Mouse (Mus musculus) monocyte, adult 2 months (primary cell): Measurements from ENCODE around the gene Ddah1.

ENCODE experiments used
- DNase-seq, 2 experiments: peaks; one replicate each; pipeline ENCODE4 v3.0.0; 2022; ENCODE audit warnings: low spot score in 2 of 2, low read depth in 1 of 2

Ddah1 gene

DNA sequence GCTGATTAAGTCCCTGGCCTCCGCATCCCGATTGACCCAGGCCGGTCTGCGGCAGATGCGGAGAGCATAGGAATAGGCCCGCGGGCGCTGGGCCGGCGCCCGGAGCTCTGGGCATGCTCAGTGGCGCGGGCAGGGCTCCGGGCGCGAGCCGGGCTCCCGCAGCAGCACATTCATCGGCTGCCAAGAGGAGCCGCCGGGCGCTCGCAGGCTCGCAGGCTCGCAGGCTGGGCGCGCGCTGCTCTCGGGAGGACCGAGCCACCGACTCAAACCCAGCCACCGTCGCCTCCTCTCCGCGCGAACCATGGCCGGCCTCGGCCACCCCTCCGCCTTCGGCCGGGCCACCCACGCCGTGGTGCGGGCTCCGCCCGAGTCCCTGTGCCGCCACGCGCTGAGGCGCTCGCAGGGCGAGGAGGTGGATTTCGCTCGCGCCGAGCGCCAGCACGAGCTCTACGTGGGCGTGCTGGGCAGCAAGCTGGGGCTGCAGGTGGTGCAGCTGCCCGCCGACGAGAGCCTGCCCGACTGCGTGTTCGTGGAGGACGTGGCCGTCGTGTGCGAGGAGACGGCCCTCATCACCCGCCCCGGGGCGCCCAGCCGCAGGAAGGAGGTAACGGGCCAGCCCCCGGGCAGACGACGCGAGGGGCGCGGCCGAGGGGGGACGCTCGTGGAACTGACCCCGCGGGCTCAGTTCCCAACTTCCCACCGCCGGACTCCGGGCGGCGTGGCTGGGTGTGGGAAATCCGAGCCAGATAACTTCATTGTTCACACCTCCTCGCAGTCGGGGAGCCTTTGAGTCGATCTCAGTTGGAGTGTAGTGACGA is at the start of gene Ddah1:
Ddah1 (plus strand) TSS at position 115 of the 818 bp plus-strand sequence.
- DNase-seq, result no peak

DNA sequence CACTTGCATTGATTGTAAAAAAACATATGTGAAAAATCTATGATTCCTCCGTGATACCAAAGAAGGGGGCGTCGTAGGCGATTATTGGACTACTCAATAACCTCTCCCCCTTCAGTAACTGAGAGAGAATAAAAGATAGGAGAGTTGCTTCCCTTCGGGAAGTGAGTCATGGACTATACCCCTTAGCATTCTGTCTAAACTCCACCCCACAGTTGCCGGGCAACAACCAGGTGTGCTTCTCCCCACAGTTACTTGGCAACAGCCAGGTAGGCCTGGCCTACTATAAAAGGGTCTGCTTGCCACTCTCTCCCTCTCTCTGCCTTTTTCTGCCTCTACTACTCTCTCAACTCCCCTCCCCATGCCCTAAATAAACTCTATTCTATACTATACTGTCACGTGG is 42.6 kb upstream of the Ddah1 start:
- DNase-seq, result no peak

- DNase-seq, result no peak
Measured at GRCm38 (mm10) chr3:145719660-145720059, 38.8 kb upstream of the Ddah1 start.

DNA sequence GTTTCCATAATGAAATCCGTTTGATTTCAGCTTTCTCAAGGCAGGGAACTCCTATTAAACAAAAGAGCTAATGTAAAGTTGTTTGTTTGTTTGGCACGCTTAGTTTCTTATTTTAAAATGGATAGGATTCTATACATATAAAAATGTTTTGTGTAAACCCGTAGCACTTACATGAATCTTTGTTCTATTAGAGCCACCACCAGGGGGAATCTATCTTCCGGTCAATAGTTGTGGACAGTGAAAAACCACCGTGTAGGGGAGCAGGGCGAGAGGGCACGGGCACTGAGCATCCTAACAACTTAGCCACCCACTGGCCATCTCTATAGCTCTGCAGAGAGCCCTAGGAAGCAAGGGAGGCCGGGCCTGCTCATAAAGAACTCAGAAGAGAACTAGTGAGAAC is 33.4 kb upstream of the Ddah1 start:
- DNase-seq, result no peak

- no peak for DNase-seq
Measured at GRCm38 (mm10) chr3:145728336-145728735, 30.1 kb upstream of the Ddah1 start.

- DNase-seq, result no peak
Measured at GRCm38 (mm10) chr3:145729531-145729930, 28.9 kb upstream of the Ddah1 start.

DNA sequence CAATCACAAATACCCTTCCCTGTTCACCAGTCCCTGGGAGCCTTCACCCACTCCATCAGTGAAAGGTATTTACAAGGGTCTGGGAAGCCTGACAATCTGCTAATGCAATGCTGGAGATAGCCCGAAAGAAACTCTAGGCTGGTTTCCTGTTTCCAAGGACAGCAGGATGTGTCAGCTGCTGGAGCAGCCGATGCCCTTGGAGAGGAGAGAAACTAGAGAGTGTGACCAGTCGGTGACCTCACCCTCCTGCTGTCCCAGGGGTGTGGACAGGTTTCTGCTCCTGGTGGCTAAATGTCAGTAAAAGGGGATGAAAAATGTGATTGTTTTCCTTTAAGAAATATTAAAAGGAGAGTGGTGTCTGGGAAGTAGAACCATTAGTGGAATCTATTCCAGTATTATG is 28.4 kb upstream of the Ddah1 start:
- no peak for DNase-seq

- no peak for DNase-seq
Measured at GRCm38 (mm10) chr3:145734857-145735256, 23.6 kb upstream of the Ddah1 start.

- DNase-seq, result no peak
Measured at GRCm38 (mm10) chr3:145736562-145736961, 21.9 kb upstream of the Ddah1 start.

GRCm38 (mm10) chr3:145738662-145739061 is 19.8 kb upstream of the Ddah1 start:
- no peak for DNase-seq

DNA sequence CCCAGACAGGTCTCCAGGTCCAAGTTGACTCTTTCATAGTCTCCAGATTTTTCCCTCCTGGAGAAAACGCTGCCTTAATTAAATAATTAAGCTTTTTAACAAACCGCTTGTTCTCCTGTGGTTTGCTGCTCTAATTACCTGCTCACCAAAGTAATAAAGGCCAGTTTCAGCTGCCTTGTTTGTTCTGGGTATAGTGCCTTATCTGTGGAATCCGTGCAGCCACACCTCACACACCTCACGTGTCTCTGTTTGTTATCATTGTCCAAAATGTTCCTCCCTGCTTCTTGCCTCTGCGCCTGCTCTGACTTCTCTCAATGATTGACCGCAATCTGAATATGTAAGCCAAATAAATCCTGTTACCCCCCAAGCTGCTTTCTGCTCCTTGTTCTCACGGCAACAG is 18.6 kb upstream of the Ddah1 start:
- DNase-seq, result no peak

DNA sequence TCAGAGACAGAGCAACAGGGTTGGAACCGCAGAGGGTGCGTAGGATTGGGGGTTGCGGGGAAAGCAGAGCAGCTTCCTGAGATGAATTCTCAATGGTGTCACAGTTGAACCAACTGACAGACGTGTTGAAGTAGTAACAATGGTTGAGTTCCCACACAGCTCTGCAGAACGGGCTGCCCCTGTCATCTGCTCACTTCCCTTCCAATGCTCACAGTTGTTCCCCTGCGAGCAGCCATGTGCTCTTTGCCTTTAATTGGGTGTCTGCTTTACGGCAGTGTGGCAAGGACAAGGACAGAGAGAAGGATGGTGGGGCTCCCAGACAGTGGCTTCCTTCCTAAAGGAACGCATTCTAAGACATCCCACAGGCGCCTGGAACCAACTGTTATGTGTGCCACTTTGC is 15.4 kb upstream of the Ddah1 start:
- no peak for DNase-seq

- DNase-seq, result no peak
Measured at GRCm38 (mm10) chr3:145743476-145744027, 14.9 kb upstream of the Ddah1 start.

- DNase-seq, result no peak
Measured at GRCm38 (mm10) chr3:145748626-145749025, 9.8 kb upstream of the Ddah1 start.

GRCm38 (mm10) chr3:145756457-145756856 is 2.0 kb upstream of the Ddah1 start:
- DNase-seq, result no peak

DNA sequence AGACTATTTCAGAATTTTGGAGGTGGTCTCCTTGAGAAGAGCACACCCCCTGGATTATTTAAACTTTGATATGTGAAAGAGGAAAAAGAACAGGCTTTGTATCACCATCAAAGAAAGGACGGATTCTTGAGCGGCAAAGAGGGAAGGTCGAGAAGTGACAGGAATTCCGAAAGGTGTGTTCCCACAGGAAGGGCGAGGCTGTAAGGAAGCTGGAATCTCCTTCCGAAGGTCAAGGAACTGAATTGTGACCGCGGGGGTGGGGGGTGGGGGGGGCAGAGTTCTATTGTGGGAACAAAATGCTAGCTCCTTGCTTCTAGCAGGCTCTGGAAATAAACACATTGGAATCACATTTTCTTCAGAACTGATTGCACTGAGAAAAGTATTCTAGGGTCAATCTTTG is 1.3 kb upstream of the Ddah1 start:
- DNase-seq, result no peak

DNA sequence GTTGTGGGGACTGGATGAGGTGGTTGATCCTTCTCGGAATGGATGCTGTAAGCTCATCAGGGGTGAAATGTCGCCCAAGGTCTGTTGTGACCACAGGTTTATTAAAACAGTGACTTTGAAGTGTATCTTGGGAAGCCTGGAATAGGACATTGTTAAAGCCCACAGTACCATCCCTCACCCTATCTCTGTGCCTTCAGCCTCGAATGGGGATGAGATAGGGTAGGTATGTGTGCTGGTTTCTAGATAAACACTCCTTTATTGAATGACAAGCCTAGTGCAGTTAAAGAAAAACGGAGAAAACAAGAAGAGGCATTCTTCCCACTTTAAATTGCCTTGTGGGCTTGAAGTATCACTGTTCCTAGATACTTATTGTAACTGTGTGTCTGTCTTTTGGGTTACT is 631 bp upstream of the Ddah1 start:
- no peak for DNase-seq

DNA sequence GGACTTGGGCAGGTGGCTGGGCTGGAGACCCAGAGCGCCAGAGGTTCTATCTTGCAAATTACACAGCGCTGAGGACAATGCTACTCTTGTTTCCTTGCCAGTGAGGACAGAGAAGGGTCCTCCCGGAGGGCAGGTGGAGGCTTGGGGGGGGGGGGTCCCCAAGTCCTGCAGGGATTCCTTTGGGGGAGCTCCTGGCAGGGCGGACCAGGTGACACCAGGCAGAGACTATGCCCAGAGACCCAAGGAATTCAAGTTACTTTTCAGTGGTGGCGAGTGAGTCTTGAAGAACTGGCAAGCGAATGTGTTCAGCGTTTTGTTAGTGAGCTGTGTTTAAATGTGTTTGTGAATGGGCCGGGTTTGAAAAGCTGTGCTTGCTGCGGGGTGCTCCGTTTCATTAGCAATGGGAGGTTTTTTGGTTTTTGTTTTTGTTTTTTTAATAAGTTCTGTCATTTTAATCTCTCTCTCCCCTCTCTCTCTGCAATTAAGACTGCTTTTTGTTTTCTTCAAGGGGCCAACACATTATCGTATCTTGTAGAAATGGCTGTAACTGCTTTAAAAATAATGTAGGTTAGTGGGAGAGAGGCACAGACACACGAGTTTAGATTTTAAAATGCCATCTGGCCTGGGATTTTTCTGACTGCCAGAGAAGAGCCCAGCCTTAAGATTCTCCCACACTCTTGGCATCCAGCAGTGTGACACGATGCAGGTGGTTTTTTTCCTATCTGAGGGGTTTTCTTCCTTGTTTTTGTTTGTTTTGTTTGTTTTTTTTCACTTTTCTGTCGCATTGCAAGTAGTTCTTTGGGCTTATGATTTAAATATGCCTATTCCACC is 1.1 kb downstream of the Ddah1 start:
- DNase-seq, result no peak

DNA sequence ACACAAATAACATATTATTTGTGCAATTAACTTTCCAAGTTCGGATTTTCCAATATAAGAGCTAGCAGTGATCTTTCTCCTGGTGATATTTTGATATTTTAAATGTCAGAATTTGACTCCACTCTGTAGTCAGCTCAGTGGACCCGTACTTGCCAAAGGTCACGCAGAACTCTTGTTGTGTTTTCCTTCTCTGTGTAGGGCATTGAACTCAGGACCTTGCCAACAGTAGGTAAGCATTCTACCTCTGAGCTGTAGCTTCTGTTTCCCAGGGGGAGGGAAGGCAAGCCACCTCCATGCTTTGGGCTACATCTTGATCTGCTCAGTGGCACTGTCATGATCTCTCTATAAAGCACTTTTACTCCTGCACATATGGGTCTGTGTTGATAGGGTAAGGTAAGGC is 2.1 kb downstream of the Ddah1 start:
- DNase-seq, result no peak

DNA sequence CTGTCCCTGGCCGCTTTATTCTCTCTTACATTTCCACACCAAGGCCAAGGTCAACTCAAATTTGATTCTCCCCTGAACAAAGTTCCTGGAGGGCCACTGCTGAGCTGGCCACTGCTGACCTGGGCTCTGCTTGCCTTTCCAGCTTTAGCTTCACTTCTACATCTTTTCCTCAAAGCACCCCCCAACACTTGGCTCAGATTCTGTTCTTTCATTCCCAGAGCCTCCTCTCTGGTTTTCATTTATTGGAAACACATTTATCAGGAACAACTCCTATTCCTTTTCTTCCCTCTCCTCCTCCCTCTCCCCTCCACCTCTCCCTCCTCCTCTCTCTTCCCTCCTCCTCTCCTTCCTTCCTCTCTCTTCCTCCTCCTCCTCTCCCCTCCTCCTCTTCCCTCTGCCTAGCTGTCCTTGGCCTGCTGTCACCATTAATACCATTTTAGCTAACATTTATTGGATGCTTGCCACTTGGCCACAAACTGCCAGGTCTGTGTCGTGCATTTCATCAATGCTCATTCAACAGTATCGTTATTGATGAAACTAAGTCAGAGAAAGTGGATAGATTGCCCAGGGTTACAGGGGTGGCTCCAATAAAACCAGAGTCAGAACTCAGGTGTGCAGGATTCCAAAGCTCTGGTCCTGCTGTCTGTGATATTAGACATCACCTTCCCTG is 3.2 kb downstream of the Ddah1 start:
- no peak for DNase-seq

- DNase-seq, result no peak
Measured at GRCm38 (mm10) chr3:145762957-145763641, 4.6 kb downstream of the Ddah1 start.
